Mouse (Mus musculus) fat pad, adult 2 months (tissue): ENCODE results near the gene BC052040.

Experiments
- DNase-seq: peaks from one replicate; pipeline ENCODE4 v3.0.0-alpha.2; 2011; ENCODE audit warnings: low read depth, low spot score; ENCODE audit errors: extremely low read depth

BC052040 gene

DNA sequence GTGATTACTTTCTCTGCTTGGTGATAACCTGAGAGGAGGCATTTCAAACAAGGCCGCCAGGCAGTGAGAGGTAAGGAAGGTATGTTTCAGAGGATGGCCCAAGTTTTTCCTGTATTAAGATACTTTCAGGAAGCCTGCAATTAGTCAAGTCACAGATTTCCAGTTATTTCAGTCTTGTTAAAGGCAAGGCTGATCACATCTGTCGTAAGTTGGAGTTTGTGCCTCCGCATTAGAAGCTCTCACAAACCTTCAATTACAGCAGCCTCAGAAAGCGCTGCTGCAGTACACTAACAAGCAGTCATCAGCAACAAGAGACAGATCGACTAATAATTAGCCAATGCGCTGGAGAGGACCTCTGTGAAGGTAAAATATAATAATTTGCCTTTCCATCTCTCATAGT lies 112.9 kb downstream of the BC052040 start:
- DNase-seq: no peak

DNA sequence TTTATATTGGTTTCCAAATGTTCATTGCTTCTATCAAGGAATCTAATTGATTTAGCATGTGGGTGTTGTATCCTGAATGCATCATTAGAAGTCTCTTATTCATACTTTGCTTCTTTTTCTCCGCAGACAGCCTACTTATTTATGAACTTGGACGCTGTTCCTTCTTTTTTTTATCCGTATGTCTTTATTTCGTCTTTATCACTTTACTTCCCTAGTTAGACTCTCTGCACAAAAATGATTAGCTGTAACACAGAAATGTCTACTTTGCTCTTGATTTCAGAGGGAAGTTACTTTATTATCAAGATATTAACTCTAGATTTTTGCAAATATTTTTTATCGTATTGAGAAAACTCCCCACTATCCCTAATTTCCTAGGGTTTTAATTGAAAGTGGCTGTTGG lies 117.5 kb downstream of the BC052040 start:
- DNase-seq: no peak

DNA sequence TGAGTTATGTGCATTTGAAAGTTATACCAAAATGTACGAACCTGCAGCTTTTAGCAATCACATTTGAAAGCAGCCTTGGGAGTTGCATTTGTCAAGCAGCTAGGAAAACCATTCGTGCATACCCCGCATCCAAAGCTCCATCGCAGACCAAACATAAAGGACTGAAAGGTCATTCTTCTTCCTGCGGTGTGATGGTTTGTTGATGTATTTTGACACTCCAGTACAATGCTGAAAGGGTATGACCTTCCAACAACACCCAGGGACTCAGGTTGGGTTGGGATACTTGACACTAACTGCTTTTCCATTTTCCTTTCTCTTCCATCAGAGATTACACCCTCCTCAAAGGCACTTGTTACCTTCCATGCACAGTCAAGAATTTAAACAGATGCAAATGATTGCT lies 121.1 kb downstream of the BC052040 start:
- no peak for DNase-seq

GRCm38 (mm10) chr2:115717535-115717934 lies 136.0 kb downstream of the BC052040 start:
- DNase-seq: no peak

DNA sequence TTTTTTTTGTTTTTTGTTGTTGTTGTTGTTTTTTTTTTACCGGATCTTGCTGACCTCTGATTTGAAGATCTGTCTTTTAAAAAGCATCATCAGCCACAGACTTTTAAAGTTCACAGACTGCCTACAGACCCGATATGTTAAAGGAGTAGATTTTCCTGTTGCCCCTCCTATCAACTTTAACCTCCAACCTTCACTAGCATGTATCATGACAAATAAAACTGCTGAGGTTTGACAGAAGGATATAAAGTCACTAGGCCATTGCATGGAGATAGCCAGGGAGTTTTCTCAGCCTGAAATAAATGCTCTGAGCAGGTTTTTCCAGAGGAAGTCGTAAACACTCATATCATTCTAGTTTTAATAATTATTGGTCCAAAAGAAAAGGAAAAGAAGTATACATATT lies 136.5 kb downstream of the BC052040 start:
- DNase-seq: no peak

GRCm38 (mm10) chr2:115723452-115723851 lies 141.9 kb downstream of the BC052040 start:
- peak; percentile 23 for DNase-seq

GRCm38 (mm10) chr2:115724216-115724615 lies 142.7 kb downstream of the BC052040 start:
- DNase-seq: no peak

- no peak for DNase-seq
Measured at GRCm38 (mm10) chr2:115724726-115725125, 143.2 kb downstream of the BC052040 start.

GRCm38 (mm10) chr2:115725503-115725902 lies 144.0 kb downstream of the BC052040 start:
- no peak for DNase-seq

DNA sequence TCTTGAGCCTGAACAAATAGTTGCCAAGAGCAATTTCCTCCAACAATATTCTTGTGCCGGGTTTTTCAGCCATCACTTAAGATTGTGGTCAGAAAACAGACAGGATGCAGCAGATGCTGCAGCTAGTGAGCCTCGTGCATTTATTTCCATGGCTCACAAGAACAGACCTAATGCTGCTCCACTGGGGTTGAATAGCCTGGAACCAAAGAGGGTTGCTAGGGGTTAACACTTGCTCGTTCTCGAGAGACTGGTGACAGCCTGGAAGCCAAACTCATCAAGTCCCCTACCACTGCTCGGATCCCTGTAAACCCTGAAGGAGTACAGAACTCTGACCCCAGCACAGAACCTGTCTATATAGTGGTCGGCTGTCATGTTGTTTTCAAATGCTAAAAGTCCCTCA lies 144.4 kb downstream of the BC052040 start:
- DNase-seq: no peak

GRCm38 (mm10) chr2:115726806-115727205 lies 145.3 kb downstream of the BC052040 start:
- no peak for DNase-seq

GRCm38 (mm10) chr2:115728627-115729026 lies 147.1 kb downstream of the BC052040 start:
- no peak for DNase-seq

- DNase-seq: no peak
Measured at GRCm38 (mm10) chr2:115730502-115730901, 149.0 kb downstream of the BC052040 start.

DNA sequence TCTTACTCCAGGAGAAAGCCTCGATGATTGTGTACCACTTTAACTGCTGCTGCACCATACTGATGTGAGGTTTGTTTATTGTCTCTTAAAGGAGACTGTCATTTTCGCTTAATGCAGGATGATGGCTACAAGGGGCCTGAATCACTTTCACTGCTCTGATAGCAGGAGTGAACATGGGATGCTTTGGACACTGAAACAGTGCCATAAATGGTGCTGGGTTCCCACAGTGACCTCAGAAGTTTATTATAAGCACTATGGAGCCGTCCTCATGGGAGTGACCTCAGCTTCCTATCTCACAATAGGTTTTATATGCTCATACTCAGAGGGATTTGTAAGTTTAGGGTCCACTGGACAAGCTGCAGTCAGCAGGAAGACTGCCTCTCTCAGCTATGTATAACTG lies 149.7 kb downstream of the BC052040 start:
- DNase-seq: no peak

DNA sequence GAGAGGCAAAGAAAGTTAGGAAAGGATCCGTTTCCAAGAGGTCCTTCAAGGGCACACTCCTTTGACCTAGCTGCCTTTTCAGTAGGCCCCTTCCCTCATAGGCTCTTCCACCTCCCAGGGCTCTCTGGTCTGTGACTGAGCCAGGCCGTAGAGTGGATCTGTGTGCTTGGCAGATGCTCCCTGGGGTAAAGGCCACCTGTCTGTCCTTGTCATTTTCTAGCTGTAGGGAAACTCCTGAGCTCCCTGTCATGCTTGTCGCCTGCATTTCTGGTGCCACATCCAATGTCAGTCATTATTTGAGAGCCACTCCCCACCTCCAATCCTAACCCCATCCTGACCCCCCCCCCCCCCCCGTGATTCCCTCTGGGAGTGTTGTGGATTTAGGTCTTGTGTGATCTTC lies 151.1 kb downstream of the BC052040 start:
- no peak for DNase-seq

DNA sequence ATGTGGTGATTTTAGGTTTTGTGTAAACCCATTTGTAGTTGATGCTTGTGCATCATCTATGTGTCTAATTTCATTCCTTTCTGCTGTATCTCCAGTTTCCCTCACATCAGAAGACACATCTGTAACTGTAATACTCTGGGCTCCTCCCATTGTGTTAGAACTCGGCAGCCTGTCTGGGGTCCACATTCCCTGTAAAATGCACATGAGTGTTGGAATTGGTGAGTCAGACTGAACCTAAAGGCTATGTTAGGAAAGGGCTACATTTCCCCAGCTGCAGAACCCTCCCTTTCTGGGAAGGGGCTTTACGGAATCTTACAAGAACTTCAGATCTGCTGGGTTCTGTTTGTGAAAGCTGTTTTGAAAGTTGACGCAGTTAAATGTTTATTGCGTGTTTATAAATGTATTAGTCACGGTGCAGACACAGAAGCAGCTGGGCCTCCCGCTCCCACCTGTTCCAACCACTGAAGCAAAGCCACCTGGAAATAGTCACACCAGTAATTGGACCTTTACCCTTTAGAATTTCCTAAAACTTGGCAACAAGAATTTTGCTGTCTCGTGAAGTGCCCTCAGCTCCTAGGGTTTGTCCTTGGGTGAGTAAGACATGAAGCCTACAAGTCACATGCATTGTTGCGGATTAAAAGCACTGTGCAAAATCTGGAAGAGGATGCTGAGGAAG lies 151.6 kb downstream of the BC052040 start:
- no peak for DNase-seq

DNA sequence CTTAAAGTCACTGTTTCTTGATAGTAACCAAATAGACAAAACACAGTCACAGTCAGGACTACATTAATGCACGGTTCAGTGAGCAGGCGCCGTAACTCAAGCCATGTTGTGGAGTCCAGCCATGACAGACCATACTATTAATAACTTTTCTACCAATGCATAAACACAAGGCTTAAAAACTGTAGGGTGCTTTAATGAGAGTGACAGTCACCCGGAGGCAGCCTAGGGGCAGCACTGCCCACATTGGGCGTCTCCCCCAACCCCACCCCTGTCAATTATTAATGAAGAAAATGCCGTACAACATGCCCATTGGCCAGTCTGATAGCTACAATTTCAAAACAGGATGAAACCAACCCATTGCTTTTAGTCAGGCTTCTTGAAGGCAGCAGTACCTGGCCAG lies 153.3 kb downstream of the BC052040 start:
- DNase-seq: no peak

DNA sequence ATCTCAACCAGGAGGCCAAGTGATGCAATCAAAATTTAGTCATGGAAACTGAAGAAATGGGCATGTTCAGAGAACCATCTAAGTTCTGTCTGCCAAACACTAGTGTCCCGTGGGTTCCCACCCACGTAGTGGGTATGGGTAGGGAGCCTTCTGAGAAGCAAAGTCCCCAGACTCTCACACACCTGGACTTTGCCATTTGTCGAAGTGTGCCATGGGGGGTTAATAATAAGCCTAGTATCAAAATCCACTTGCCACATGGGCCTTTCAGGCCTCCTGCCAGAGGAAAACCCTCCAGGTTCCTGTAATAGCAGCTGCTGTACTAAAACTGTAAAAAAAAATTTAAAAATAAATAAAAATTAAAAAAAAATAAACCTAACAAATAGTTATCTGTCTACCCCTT lies 154.9 kb downstream of the BC052040 start:
- no peak for DNase-seq

DNA sequence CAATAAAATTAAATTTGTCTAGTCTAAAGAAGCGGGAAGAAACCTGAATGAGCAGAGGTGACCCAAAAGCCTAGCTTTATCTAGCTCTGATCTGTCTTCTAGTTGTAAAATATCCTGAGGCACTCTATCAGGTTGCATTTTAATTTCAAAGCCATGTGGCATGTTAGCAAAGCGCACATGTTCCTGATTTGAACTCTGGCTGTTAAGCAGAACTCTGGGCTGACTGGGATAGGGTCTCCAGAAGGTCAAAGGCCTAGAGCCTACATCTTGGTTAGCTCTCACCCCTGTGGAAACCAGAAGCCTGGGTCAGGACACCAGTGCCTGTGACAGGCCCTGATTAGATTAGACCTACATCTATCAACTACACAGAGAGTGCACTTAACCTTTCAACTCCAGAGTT lies 156.4 kb downstream of the BC052040 start:
- DNase-seq: no peak

GRCm38 (mm10) chr2:115742061-115742460 lies 160.5 kb downstream of the BC052040 start:
- DNase-seq: no peak

DNA sequence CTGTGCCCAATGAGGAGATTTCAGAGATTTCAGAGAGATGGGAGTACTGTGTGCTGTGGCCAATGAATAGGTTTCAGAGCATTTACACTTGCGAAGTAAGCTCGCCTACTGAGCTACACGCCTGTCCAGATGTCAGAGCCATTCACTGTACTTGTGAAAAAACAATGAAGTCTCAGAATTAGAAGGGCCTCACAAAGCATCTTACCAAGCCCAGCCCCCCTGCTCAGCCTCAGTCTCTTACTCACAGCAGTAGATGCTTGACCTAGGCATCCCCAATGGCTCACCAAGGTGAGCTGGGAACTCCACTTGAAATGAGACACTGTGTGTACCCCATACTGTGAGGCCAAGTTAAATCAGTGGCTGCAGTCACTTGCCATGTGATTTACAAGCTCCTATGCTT lies 166.1 kb downstream of the BC052040 start:
- DNase-seq: no peak

DNA sequence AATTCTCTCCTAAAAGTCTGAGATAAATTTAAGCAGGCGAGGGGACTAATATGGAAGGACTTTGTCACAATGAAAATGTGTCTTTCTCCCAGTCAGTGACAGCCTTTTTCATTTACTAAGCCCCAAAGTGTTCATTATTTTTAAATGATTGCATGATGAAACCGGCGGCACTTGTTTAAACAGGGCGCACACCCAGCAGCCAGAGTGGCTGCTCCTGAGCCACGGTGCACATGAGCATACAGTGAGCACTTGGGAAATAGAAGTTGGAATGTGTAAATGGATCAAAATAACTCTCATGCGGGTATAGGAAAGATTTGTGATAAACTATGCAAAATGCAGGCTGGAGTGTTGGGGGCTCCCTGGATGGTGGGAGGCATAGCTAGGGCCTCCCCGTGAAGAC lies 169.7 kb downstream of the BC052040 start:
- DNase-seq: no peak

DNA sequence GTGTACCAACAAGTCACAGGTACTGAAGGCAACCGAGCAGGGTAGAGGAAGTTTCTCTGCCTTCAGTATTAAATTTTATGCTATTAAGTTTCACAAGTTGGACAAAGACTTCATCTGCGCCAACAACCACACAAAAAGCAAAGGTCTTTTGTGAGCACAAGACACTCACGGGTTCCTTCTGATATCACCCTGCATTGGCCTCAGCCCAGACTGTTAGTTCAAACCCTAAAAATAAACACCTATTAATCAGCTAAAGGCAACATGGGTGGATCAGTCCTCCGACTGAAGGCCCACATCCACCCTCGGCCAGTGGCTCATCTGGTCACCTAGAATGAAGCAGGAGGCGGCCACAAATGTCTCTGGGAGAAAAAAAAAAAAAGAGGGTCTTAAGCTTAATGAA lies 176.2 kb downstream of the BC052040 start:
- DNase-seq: no peak
